Mouse (Mus musculus) spleen, postnatal 10 days (tissue): ENCODE data around the gene Dcn.

Experiments
- DNase-seq, 2 experiments: peaks; one replicate each; pipeline ENCODE4 v3.0.0; 2021 to 2022; ENCODE audit warnings: low spot score in 2 of 2

Gene Dcn

DNA sequence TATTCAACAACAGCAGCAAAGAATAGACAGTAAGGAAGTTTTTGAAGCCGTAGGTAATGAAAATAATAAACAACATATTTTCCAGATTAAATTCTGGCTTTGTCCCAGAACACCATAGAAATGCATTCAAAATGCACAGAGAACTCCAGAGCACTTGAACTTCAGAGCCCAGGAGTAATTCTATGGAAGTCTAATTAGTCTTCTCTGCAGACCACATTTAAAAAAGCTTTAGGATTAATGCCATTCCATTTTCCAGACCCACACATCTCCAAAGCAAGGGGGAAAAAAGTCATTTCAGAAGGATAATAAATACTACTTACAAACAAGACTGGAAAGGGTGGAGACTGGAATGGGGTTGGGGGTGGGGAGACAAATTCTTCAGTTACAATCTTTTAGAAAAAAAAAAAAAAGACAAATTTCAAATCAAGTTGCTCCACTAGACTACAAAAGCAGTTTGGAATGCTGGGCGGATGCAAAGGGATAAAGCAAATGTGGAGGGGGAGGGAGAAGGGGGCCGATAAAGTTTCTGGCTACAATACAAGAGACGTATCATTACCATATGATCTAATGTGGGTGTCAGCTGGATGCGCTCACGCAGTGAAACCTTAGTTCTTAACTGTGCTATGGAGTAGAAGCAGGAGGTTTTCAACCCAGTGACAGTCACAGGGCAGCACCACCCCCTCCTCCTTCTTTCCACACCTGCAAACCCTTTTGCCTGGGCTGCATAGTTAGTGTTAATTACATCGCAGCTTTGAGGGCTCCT, at the start of gene Dcn:
TSS of gene Dcn (plus strand) at position 606 of the 763 bp plus-strand sequence.
- no peak for DNase-seq

DNA sequence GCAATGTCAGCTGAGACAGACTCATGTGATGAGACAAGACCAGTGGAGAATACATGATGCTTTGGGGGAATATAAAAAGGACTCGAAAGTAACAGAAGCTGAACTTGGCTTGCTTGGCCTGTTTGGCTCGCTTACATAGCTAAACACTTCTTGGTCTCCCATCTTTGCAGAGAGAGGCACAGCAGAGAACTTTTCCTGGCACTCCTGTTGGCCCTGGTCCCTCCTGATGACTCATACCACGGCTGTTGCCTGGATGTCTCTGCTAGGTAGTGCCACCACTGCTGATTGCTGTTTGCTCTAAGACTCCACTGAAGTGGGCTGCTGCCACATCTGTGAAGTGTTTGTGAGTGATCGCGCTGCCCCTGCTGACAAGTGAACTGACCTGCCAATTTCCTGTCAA, 42.7 kb upstream of the Dcn start:
- DNase-seq = no peak

- DNase-seq = no peak
These were observed 37.1 kb upstream of the Dcn start for GRCm38 (mm10) chr10:97442300-97442699.

DNA sequence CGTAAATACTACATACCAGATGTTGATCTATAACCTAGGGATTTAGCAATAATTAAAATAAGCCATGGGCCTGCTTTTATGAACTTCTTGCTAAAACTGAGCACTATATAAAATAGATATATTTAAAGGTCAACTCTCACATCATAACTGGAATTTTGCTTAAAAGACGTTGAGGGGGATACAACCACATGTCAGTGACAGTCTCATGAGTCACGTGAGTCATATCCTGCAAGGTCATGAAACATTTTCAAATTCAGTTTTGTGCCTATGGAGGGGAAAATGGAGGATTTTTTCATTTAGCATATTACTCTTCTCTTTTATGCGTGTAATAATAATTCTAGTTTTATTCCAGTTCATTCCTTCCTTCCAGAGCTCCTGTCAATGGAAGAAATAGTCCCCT, 32.9 kb upstream of the Dcn start:
- no peak for DNase-seq

DNA sequence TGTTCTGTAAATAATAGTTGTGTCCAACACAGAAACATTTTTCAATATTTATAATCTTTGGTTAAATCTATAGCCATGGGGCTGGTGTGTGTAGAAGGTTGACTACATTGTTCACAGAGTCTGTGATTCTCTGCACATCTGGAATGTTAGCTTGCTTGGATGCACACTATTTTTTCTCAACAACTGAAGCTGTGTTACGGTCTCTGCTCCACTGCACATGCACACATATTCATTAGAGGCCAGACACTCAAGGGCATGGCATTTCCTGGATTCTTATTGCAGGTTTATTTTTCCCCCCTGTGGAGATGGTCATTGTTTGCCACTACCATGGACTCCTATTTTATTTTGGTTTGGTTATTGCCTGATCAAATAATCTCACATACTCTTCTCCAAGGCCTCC, 26.5 kb upstream of the Dcn start:
- DNase-seq = no peak

- DNase-seq = no peak
These were observed 25.9 kb upstream of the Dcn start for GRCm38 (mm10) chr10:97453529-97453928.

DNA sequence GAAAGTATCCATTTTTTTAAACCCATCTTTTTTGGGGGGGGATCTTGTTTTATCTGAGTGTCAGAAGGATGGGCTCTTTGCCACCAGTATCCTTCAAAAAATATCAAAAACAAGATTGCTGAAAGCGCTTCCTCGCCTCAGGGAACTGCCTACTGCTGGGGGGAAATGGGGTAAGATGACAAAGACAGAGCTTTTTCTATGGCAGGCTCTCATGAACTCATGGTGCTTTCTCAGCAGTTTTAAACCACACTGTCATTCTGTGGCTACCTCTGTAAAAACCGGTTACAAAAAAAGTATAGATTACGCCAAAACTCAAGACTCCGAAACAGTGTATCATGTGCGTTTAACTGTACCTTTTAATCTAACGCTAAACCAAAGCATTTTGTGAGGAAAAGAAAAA, 22.4 kb upstream of the Dcn start:
- DNase-seq = no peak

DNA sequence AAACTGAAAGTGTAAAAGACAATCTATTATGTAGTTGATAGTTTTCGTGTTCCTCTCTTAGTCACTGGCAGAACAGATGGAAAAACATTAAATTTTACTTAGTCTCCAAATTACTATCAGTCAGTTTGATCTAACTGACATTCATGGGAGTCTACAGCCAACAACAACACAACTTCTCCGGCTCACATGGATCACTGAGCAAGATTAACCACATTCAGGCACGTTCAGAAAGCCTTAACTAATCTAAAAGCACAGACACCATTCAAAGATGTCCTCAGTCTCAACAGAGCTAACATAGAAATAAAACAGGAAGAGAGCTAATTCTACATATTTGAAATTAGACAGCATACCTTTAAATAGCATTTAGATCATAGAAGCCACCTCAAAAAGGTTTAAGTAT, 12.6 kb upstream of the Dcn start:
- DNase-seq = no peak

- no peak for DNase-seq
These were observed 9.8 kb upstream of the Dcn start for GRCm38 (mm10) chr10:97469411-97470140.

- no peak for DNase-seq
These were observed 3.9 kb upstream of the Dcn start for GRCm38 (mm10) chr10:97475460-97475859.

DNA sequence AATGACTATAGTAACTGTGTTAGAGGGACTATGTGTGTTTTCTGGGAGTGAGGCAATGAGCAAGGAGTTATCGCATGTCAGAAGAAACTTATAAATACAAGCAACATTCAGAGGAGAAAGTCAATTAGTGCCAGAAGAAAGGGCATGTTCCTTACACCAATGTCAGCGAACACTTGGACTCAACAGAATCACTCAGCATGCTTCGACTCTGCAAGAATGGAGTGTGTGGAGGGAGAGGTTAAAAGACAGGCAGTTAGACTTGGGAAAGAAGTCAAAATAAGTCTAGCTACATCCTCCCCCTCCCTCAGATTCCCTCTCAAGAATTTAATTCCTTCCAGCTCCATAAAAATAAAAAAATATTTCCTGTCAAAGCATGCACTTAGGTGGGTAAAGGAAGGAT, 1.1 kb upstream of the Dcn start:
- DNase-seq = no peak

DNA sequence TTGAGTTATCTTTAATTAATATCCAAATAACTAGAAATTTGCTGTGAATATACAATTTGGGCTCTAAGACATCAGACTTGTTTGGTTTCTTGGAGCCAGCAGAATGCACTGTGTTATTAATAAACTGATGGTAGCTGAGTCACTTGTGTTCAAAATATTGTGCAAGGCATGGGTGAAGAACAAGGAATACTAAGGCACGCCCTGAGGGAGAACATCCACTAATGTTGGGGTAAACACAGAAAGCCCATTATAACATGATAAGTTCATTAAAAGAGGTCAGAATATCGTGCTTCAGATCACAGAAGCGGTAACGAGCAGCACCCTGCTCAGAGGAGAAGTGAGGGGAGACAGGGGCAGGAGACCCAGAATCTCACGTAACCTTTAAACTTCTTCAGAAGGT, 2.7 kb downstream of the Dcn start:
- no peak for DNase-seq

GRCm38 (mm10) chr10:97484049-97484448, 4.6 kb downstream of the Dcn start:
- DNase-seq = no peak

DNA sequence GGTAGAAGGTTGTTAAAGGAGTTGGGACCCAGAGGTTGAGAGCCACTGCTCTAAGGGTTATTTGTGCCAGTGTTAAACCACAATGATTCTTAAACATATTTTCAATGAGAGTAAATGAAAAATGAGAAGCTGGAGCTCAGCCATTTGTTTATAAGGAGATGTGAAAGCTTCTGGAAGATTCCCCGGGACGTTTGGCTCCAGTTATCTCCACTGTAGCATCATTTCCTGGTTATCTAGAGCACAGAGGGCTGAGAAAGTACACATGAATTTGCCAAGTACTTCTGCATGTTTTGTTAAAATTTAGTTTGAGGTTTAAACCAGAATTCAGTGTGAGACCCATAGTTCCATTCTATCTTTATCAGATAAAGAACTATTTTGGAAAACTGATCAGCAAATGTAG, 5.7 kb downstream of the Dcn start:
- DNase-seq = no peak

DNA sequence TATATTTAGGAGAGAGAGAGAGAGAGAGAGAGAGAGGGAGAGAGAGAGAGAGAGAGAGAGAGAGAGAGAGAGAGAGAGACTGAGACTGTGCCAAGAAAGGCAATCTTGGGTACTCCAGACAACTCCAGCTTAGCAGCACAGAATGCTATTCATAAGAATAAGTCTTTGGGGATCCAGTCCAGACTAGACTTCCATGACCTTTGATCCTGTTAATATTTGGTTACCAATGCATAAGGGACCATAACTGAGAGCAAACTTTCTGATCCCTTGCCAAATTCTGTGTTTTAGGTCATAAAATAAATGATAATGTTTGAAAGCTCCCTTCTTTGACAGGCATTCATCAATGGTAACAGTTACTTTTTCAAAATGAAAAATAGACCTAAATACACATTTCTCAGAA, 6.7 kb downstream of the Dcn start:
- DNase-seq = no peak

GRCm38 (mm10) chr10:97487269-97487989, 8.0 kb downstream of the Dcn start:
- no peak for DNase-seq

GRCm38 (mm10) chr10:97492367-97492980, 13.1 kb downstream of the Dcn start:
- DNase-seq = no peak

DNA sequence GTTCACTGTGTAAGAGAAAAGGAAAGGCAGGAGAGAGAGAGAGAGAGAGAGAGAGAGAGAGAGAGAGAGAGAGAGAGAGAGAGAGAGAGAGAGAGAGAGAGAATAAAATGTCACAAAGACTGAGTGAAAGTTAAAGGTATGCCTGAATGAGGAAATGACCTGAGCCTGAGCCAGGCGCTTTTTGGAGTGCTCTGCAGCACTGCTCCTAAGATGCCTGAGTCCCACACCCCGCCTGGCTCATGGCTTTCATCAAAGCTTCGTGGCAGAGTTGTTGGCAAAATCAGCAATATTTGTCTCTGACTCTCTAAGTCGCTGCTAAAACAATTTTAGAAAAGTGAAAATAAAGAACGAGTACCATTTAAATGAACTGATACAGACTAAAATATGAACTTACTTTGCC, 18.2 kb downstream of the Dcn start:
- DNase-seq = no peak

GRCm38 (mm10) chr10:97523366-97523765, 44.0 kb downstream of the Dcn start:
- no peak for DNase-seq

- DNase-seq = no peak
These were observed 56.3 kb downstream of the Dcn start for GRCm38 (mm10) chr10:97535697-97536096.

DNA sequence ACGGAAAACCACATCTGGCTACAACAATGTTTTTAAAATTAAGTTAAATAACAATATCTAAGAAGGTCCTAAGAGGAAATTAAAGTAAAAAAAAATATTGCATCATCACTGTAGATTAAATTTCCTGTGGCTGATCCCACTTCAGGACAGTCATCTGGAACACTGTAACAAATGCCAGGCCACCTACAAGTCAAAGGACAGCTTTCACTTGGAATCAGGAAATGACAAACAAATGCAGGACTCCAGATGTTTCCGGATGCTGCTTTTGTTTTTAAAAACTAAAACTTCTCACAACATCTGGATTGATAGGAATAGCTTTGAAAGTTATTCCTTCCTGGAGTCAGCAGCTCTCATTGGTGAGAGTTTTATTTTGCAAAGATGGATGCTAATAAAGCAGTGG, 57.5 kb downstream of the Dcn start:
- no peak for DNase-seq

- no peak for DNase-seq
These were observed 58.8 kb downstream of the Dcn start for GRCm38 (mm10) chr10:97538202-97538601.
